Mouse (Mus musculus) monocyte, adult 5-6 weeks (primary cell): ENCODE data around the gene Mxra8. TPM values are rescaled to one million over a fixed set of nuclear protein-coding genes. Genes with fewer than 3 reads are reported as not detected.

Experiments used
- ATAC-seq: fragments of 153-309, 156-312 bp; replicated peaks from 2 replicates; pipeline ENCODE4 v1.8.0; 2017; ENCODE audit warnings: mild to moderate bottlenecking; ENCODE audit not compliant: low TSS enrichment, insufficient number of reproducible peaks, severe bottlenecking, poor library complexity, low FRiP score
- total RNA-seq: library from RNA; stranded (forward); fragments of 200-1000, 200-491, 200-594 nt; gene quantifications from 3 replicates; pipeline ENCODE4 v1.2.3, GENCODE M21; 2017

Mxra8 gene
- total RNA-seq, 1 experiment from 2014 or later: 15.8 TPM

DNA sequence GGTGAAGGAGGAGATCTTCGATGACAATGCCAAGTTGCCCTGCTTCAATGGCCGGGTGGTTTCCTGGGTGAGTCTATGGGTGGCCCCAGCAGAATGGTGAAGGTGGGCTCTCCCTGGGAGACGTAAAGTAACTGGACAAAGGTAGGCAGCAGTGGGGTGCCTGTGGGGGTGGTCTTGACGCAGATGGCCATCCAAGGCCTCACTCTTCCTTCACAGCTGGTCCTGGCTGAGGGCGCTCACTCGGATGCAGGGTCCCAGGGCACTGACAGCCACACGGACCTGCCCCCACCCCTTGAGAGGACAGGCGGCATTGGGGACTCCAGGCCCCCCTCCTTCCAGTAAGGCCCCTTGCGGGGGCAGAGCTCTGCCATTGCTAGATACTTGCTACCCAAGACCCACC is 13.9 kb downstream of the Mxra8 start:
- no peak for ATAC-seq

DNA sequence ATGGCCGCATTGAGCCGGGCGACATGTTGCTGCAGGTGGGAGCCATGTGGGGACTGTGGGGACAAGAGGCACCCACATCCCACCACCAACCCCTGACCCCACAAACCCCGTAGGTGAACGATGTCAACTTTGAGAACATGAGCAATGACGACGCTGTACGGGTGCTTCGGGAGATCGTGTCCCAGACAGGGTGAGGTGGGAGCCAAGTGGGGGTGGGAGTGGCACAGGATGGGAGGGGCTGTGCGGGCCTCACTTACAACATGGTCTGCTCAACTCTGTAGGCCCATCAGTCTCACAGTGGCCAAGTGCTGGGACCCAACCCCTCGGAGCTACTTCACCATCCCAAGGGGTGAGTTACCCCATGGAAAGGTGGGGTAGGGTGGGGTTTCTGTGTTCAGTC is 15.5 kb downstream of the Mxra8 start:
- no peak for ATAC-seq

DNA sequence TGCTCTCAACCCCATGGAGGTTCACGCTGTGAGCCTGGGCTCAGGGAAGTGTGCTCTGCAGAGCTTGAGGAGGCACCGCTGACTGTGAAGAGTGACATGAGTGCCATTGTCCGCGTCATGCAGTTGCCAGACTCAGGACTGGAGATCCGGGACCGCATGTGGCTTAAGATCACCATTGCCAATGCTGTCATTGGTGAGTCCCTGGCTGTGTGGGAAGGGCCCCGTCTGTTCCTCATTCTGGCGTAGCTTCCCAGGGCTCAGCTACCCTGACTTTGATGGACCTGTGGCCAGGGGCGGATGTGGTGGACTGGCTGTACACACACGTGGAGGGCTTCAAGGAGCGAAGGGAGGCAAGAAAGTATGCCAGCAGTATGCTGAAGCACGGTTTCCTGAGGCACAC is 16.6 kb downstream of the Mxra8 start:
- no peak for ATAC-seq

DNA sequence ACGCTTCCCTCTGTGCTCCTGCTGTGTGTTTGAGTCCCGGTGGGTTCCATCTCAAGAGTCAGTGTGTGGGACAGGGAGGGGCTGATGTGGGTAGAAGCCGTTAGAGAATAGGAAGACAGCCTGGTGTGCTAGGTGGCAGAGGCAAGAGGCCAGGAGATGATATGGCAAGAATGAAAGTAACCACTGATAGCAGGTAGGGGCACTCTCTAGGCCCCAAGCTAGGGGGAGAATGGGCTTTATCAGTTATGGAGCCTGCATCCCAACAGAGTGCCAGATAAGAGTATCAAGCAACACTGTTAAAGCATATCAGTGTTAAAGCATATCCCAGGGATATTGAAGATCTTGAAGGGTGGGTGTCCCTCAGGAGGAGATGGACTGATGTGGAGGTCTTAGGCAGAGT is 17.4 kb downstream of the Mxra8 start:
- ATAC-seq: no peak

DNA sequence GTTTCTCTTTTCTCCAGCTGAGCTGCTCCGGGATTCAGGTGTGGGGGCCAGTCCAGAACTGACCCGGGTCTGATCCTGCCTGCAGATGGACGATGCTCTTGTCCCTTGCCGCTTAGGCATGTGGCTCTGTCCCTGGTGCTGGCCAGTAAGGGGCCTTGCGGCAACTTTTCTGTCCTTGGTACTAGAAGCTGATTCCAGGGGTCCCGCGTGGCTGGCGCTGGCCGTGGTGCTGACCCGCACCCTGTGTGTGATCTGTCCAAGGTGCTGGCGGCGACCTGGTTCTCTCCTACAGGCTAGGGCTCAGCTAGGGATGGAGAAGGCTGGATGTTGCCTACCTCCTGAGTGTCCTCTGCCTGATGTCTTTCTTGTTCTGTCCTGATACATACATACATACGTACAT is 19.8 kb downstream of the Mxra8 start:
- ATAC-seq: no peak

DNA sequence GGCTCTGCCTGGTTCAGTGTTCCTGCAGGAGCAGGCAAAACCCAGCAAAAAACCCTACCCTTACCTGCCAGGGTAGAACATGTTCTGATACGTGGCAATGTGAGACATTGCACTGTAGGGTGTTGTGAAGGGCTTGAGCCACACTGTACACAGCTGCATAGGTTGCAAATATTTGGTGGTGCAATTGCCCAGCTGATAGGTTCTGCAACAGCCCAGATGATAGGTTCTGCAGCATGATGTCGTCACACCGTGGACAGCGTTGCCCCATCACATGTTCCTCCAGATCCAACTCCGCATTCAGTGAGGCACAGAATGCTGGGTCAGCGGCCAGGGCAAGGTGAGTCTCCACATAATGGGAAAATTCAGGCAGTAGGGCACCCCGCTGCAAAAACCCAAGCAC is 22.3 kb downstream of the Mxra8 start:
- ATAC-seq: no peak

DNA sequence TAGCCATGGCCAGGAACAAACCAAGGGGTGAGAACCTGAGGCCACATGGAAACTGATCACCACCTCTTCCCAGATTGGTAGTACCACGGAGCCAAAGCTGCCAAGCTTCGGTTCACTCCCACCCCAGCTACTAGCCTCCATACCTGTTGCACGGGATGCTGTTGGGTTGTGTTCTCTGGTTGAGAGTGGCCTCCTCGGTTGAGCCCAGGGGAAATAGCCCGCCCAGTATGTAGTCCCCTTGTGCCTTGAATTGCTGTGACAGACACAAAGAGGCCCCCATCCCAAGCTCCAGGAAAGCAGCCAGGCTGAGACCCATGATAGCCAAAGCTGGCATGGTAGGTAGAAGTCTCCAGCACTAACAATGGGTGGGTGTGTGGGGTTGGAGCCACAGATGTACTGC is 23.5 kb downstream of the Mxra8 start, which contains the start of gene Tas1r3:
Gene Tas1r3, minus strand, starts transcription at position 362 of the 400 bp plus-strand sequence.
- no peak for ATAC-seq

DNA sequence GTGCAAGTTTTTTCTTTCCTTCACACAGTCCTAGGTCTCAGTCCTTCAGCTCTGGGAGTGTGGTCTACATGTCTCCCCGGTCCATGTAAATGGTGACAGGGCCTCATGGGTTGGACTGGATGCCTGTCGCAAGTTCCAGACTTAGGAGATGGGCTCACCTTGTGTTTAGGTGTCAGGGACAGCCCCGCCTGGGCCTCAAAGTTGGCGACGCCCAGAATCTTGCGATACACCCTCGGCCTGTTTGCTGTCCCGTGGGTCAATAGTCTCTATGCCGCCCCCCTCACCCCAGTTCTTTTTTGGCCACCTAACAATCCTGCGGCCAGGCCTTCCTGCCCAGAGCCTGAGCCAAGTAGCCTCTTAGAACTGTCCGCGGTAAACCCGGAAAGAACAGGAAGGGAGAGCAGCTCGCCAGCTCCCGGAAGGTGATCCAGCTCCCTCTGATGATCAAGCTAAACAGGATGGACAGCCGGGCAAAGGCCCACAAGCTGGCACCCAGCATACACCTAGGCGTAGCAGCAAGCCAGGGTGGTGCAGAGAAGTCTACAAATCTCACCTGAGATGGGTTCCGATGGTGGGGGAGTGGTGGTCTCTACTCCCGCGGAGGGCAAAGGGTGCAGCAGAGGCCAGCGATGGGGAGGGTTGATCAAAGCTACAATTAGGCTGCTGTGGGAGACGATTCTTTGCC is 29.3 kb downstream of the Mxra8 start:
- ATAC-seq: no peak

DNA sequence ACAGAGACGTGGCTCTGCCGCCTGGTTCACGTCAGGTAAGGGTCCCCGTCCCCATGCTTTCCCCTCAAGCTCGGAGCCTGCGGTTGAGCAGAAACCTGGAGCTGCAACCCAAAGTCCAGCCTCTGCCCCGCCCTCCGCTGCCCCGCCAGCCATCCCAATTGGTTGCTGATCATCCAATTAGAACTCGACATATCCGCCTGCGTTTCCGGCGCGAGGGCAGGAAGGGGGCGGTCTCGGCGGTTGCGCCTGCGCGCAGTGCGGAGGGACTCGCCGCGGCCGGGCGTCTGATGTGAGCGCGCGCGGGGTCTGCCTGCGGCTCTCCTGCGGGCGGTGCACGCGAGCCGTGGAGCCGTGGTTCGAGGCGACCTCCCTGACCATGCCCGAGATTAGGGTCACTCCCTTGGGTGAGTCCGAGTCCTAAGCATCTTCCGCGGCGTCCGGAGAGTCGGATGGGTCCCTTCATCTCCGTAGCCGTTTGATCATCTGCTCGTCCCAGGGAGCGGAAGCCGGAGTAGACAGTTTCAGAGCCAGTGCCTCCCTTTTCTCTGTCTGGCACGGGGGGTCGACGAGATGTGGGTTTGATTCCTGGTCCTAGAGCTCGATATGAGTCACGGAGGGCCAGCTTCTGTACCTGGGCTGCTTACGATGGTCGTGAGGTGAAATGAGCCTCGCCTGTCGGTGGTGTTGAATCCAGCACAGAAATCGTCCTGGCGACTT is 30.0 kb downstream of the Mxra8 start, which contains the start of the genes Cptp and Ints11:
Gene Cptp, minus strand, starts transcription at position 124 of the 717 bp plus-strand sequence.
Gene Ints11, plus strand, starts transcription at position 230 of the 717 bp plus-strand sequence.
- ATAC-seq: peak; percentile 97

DNA sequence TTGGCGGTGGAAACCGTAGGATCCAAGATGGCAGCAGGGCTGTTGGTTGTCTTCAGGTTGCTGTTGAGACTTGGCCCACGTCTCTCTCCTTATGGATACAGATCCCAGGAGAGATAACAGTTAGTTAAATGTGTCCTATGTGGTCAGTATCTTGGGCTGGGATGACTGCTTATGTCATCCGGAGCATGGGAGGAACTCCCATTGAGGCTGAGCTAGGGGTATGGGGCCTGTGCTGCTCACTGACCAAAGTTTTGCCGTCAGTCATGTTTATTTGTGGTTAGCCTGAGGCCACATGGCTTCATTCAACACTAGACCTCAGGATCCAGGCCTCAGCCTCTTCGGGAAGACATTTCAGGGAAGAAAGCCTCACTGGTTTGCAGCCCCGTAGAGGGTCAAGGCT is 31.9 kb downstream of the Mxra8 start:
- no peak for ATAC-seq

DNA sequence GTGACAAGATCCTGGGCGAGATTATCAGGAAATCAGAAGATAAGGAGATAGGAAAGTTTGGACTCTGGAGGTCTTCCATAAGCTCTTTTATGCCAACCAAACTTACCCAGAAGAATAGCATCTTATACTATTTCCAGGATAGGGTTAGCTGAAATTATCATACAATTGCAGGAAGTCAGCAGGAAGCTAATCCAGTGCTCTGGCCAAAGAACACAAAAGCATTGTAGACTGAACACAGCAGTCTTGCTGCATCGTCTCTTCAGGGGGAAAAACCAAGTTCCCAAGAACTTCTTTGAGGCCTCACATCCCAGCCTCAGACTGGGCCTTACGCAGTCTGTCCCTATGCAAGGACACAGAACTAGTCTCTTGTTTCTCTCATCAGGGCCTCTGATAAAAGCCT is 44.1 kb downstream of the Mxra8 start:
- no peak for ATAC-seq

DNA sequence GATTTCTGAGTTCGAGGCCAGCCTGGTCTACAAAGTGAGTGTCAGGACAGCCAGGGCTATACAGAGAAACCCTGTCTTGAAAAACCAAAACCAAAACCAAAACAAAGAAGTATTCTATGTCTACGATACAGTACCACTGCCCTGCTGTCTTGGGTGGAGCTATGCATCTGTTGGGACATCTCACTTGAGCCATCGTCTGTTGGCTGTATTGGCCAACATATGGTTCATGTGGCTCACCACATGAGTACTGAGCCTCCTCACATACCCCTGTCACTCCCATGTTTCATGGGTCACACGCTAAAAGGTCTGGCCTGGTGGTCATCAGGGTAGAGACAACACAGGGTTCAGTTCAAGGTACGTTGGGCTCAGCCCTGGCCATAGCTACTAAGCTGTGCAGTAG is 46.9 kb downstream of the Mxra8 start:
- no peak for ATAC-seq

DNA sequence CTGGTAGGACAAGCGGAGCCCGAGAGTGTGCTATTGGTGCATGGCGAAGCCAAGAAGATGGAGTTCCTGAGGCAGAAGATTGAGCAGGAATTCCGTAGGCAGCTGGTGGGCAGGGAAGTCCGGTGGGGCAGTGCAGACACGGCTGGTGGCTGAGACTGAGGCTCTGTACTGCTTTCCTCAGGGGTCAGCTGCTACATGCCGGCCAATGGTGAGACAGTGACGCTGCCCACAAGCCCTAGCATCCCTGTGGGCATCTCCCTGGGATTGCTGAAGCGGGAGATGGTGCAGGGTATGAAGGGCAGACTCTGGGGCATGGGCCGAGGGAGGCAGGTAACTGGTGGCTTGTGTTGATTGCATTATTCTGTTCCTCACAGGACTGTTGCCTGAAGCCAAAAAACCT is 48.2 kb downstream of the Mxra8 start:
- ATAC-seq: no peak

DNA sequence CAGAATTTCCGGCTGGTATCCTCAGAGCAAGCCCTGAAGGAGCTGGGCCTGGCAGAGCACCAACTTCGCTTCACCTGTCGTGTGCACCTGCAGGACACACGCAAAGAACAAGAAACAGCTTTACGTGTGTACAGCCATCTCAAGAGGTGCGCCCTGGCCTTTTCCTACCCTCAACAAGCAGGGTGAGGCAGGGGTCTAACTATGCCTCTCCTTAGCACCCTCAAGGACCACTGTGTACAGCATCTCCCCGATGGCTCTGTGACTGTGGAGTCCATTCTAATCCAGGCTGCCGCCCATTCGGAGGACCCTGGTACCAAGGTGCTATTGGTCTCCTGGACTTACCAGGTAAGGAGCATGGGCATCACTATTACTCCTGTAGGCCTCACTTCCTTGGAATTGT is 48.7 kb downstream of the Mxra8 start:
- no peak for ATAC-seq

DNA sequence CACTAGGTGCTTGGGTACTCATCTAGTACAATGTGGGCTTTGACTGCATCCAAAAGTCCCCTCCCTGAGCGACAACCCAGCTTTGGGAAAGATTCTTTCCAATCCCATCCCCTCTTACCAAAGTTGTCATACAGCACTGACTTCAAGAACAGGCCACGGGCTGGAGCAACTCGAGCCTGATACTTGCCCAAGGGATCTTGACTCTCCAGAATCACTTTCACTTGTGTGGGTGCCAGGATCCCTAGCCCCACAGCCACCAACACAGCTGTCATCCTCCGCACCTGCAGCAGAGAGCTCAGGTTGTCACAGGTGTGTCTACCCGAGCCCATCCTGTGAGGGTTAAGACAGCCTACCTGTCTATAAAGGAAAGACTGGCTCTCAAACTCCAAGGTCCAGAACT is 49.8 kb downstream of the Mxra8 start:
- ATAC-seq: no peak

DNA sequence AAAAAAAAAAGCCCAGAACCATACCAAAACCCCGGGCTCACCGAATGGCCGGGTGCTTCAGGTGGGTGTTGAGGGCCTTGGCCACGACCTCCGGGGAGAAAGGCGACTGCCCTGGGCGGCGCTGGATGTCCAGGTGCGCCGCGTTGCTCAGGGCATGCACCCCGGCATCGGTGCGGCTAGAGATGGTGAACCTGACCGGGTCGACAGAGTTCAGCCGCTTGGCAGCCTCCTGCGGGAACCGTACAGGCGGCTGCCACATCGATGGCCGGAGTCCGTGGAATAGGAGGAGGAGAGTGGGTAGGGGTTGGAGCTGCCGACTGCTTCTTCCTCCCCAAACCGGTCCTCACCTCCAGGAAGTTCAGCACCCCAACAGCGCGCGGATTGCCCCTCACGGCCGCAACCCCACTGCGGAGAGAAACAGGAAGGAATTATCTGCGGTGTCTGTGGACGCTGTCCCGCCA is 51.6 kb downstream of the Mxra8 start:
- no peak for ATAC-seq

DNA sequence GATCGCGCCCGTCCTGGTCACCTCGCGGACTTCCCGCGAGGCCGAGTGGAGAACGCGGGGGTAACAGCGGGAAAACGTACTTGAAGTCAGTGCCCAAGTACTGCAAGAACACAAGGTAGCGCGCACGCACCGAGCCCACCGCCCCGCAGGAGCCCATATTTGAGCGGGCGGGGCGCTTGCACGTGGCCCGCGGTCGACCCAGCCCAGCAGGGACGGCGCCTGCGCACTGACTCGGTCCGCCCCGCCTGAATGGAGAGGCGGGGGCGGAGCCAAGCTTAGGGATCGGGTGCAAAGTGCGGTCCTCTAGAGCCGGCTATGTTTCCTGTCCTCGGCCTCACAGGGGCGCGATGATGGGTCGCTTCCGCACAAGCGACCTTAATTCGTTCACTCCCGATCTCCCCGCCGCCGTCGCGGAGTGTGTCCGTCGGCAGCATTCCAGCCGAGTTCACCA is 52.1 kb downstream of the Mxra8 start, which contains the start of the genes Pusl1 and Acap3:
Gene Pusl1, minus strand, starts transcription at position 231 of the 451 bp plus-strand sequence.
Gene Acap3, plus strand, starts transcription at position 272 of the 451 bp plus-strand sequence.
- peak; percentile 68 for ATAC-seq

DNA sequence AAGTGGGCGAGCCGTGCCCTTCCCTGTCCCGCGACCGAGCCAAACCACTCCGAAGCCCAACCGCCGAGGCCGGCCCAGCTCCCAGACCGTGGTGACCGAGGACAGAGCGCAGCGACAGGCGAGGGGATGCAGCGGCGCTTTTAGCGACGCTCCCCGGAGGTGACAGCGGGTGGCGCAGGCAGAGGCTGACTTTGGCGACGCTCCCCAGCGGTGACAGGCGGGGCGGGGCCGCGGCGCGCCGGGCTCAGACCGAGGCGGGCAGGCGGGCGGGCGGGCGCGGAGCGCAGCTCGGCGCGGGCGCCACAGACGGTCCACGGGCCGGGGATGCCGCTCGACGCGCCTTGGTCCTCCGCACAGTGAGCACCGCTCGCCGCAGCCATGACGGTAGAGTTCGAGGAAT is 52.5 kb downstream of the Mxra8 start:
- peak; percentile 49 for ATAC-seq

DNA sequence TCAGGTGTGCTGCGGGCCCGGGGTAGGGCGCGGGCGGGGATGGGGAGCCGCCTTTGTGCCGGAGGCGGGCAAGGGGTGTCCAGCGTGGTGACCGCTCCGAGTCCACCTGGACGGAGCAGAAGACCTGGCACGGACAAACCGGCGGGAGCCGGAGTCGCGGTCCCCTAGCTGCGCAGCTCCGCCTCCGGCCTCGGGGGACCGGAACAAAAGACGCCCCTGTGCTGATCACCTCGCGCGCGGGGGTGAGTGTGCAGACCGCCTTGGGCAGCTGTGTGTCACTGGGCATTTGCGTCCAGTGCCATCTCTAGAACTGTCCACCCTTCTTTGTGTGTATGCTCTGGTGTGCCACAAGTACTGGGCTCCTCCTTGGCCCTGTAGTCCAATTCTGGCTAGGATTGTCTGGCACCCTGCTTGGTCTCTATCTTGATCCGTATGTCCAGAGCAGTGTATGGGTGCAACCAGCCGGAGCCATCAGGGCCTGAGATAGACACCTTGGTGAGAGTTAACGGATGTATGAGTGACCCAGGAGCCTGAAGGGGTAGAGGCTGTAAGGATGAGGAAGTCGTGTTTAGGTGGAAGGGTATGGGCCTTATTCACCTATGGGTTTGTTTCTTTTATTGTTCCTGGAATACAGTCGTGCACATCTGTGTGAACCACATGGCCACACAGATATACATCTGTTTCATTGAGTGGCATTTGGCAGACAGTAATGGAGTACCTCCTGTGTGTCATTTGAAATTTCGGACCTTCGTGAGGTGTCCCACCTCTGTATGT is 53.1 kb downstream of the Mxra8 start:
- ATAC-seq: no peak
